Mouse (Mus musculus): ENCODE data around the gene Ubiad1. TPM values are rescaled to one million over a fixed set of nuclear protein-coding genes. Genes with fewer than 3 reads are reported as not detected.

Ubiad1 gene
- polyA plus RNA-seq, 1 experiment = 14.4 TPM

DNA sequence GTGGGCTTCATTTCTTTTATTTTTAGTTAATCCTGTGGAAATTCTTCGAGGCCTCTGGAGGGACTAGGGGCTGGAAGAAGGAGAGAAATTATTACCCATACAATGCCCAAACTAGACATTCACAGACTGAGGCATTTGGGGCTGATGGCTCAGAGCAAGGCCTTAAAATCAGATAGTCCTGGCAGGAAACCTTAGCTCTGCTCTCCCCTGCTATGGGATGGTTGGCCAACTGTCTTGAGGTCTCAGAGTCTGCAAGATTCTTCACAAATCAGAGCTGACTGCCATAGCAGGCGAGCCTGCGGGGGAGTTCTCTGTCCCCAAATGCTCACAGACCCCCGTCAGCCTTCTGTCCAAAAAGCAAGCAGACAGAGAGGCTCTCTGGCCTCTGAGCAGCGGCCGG, 27.0 kb downstream of the Ubiad1 start:
- Histone ChIP-seq H3K27ac (ENCODE audit: insufficient read depth, low read length) (no peak overlapping the region), H3K4me1 (ENCODE audit: control insufficient read depth, insufficient read depth, low read length) (no peaks in the 10 kb centered on the region), H3K4me3 (ENCODE audit: insufficient read depth, low read length) (no peak overlapping the region)
- TF ChIP-seq CTCF (IDR thresholded peaks at IDR 0.05; ENCODE audit: borderline replicate concordance, insufficient read depth, low read length) = no peak
- TF ChIP-seq POLR2A (IDR thresholded peaks at IDR 0.05; ENCODE audit: low read depth, low read length) = no peak

GRCm38 (mm10) chr4:148417074-148417526, 27.5 kb downstream of the Ubiad1 start:
- TF ChIP-seq POLR2A (IDR thresholded peaks at IDR 0.05; ENCODE audit: low read depth, low read length) = no peak
- TF ChIP-seq CTCF (IDR thresholded peaks at IDR 0.05; ENCODE audit: borderline replicate concordance, insufficient read depth, low read length) = no peak
- Histone ChIP-seq H3K4me1 (ENCODE audit: control insufficient read depth, insufficient read depth, low read length) (no peaks in the 10 kb centered on the region), H3K27ac (ENCODE audit: insufficient read depth, low read length) (no peak overlapping the region), H3K4me3 (ENCODE audit: insufficient read depth, low read length) (no peak overlapping the region)

DNA sequence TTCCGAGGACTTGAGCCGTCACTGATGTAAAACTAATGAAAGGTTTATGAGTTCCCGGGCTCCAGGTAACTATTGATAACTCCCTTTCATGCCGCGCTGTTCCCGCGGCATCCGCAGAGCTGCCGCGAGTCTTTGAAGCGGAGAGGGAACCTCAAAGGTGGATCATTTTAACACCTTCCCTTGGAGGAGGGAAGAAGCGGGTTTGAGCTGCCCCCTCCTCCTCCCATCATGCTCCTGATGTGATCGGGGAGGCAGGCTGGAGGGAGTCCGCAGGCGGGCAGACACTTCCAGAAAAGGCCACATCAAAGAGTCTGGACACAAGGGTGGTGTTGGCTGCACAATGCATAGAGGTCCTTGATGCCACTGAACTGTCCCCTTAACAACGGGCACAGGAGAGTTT, 29.0 kb downstream of the Ubiad1 start:
- Histone ChIP-seq H3K4me1 (ENCODE audit: control insufficient read depth, insufficient read depth, low read length) (no peaks in the 10 kb centered on the region), H3K27ac (ENCODE audit: insufficient read depth, low read length) (no peak overlapping the region), H3K4me3 (ENCODE audit: insufficient read depth, low read length) (no peak overlapping the region)
- TF ChIP-seq POLR2A (IDR thresholded peaks at IDR 0.05; ENCODE audit: low read depth, low read length) (no peak), CTCF (IDR thresholded peaks at IDR 0.05; ENCODE audit: borderline replicate concordance, insufficient read depth, low read length) (no peak)

DNA sequence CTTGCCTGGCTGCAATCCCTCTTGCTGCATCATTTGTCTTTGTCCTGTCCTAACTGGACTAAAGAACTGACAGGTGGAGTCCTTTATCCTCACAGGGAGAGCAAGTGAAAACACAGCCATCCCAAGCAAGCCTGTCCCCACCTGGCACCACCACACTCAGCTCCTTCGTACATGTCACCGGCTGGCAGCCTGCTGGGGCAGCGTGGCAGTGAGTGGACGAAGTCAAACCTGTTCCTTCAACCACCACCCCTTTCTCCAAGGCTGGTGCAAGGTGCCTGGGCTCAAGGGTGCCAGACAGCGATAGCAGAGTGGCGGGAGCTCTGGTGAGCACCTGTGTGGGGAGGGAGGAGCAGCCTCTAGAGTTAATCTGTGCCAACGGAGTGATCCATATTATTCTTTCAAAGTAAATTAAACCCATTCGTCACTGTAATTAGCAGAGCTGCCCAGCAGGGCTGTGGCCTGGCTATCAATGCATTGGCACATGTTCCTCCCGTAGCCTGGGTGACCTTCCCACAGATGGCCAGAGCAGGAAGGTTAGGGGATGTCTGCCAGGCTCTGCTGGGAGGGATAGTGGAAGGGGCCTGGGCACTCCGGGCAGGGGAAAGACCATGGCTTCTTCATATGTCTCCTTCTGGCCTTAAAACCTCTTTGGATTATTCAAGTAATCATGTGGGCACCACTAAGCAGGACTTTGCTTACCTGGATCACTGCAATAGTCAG, 36.2 kb downstream of the Ubiad1 start:
- no peak for TF ChIP-seq CTCF (IDR thresholded peaks at IDR 0.05; ENCODE audit: borderline replicate concordance, insufficient read depth, low read length)
- TF ChIP-seq POLR2A (IDR thresholded peaks at IDR 0.05; ENCODE audit: low read depth, low read length) = no peak
- Histone ChIP-seq H3K4me1 (ENCODE audit: control insufficient read depth, insufficient read depth, low read length) (no peaks in the 10 kb centered on the region; the same call in 1 of the 2 replicates), H3K4me3 (ENCODE audit: insufficient read depth, low read length) (no peak overlapping the region), H3K27ac (ENCODE audit: insufficient read depth, low read length) (no peak overlapping the region)

DNA sequence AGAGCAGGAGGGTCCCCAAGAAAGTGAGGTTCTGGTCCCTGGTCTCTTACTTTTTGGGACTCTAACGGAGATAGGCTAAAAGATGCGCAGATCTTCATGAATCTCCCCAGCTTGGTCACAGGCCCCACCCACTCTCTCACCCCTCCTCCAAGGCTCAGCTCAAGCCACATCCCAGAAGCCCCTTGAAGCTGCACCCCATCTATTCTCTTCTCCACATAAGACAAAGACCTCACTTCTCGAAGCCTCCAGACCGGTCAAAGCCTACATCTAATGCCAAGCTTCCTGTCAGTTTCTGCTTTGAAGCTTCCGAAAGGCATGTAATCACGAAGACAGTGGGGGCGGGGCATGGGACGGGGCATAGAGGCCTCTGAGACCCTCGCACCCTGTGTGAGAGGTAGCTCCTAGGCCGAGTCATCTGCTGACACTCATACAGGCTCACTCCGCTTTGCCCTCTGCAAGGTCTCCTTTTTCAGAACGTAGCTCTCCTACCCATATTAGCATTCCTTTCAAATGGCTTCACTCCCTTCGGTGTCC, 39.2 kb downstream of the Ubiad1 start:
- H3K27ac ChIP-seq (ENCODE audit: insufficient read depth, low read length) = no peak overlapping the region
- no peaks in the 10 kb centered on the region; the same call in 1 of the 2 replicates for H3K4me1 ChIP-seq (ENCODE audit: control insufficient read depth, insufficient read depth, low read length)
- no peak overlapping the region for H3K4me3 ChIP-seq (ENCODE audit: insufficient read depth, low read length)
- TF ChIP-seq POLR2A (IDR thresholded peaks at IDR 0.05; ENCODE audit: low read depth, low read length) (no peak), CTCF (IDR thresholded peaks at IDR 0.05; ENCODE audit: borderline replicate concordance, insufficient read depth, low read length) (no peak)

DNA sequence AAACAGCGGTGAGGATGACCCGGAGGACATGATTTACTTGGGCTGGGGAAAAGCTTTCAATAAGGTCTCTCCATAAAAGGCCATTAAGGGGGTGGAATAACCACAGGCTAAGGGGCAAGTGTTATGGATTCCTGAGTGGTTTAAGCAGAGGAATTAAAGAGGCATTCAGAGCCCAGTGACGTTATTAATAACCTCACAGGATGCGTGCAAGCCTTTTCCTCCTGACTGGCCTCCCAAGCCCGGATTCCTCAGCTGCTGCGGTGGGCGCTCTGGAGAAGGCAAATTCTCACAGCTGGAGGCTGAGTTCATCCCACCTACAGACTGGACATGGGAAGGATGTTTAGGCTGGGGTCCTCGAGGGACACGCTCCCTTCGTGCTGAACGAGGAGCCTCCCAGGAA, 39.8 kb downstream of the Ubiad1 start:
- Histone ChIP-seq H3K4me1 (ENCODE audit: control insufficient read depth, insufficient read depth, low read length) (no peaks in the 10 kb centered on the region; the same call in 1 of the 2 replicates), H3K4me3 (ENCODE audit: insufficient read depth, low read length) (no peak overlapping the region), H3K27ac (ENCODE audit: insufficient read depth, low read length) (no peak overlapping the region)
- TF ChIP-seq POLR2A (IDR thresholded peaks at IDR 0.05; ENCODE audit: low read depth, low read length) = no peak
- TF ChIP-seq CTCF (IDR thresholded peaks at IDR 0.05; ENCODE audit: borderline replicate concordance, insufficient read depth, low read length) = no peak

DNA sequence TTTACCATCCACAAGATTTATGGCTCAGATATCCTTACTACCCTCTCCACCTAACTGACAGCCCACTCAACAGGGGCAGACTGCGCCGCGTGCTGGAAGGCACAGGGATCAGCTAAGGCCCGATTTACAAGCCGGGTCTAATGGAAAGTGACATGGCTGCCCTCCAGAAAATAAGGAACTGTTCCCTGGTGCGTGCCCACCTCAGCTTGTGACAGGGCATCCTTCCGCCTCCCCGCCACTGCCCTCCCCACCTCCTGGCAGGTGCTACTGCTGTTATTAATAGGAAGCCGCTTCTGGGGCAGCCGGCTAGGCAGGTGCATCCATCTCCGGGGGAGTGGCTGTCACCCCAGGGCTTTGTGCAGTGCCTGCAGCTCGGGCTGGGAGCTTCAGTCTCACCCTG, 41.2 kb downstream of the Ubiad1 start:
- TF ChIP-seq CTCF (IDR thresholded peaks at IDR 0.05; ENCODE audit: borderline replicate concordance, insufficient read depth, low read length) = no peak
- TF ChIP-seq POLR2A (IDR thresholded peaks at IDR 0.05; ENCODE audit: low read depth, low read length) = no peak
- Histone ChIP-seq H3K27ac (ENCODE audit: insufficient read depth, low read length) (no peak overlapping the region), H3K4me3 (ENCODE audit: insufficient read depth, low read length) (no peak overlapping the region), H3K4me1 (ENCODE audit: control insufficient read depth, insufficient read depth, low read length) (no peaks in the 10 kb centered on the region; the same call in 1 of the 2 replicates)

DNA sequence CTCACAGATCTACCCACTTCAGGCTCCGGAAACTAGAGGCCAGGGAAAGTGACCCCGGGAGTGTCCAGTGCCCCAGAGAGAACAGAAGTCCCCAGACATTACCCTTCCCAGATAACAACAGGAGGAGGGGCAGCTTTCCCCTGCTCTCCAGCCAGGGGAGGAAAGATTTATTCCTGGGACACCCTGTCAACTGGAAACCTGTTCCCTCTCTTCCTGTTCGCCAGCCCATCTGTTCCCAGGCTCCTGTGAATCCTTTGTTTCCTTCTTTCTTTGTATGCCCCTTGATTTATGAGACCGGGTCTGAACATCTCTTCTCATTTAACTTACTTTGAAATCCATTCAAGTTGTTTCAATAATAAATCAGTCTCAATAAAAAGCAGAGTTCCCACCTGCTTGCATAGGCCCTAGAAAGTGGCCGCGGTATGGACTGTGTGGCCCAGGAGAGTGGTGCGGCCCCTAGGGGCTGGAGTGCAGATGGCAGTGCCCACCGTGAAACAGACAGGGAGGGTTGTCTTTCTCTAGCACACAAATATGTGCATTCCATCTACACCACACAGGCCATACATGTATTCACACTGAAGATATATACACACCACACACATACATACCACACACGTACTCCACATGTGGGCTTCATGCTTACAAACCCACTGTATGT, 45.0 kb downstream of the Ubiad1 start:
- Histone ChIP-seq H3K4me1 (ENCODE audit: control insufficient read depth, insufficient read depth, low read length) (no peaks in the 10 kb centered on the region), H3K4me3 (ENCODE audit: insufficient read depth, low read length) (no peak overlapping the region), H3K27ac (ENCODE audit: insufficient read depth, low read length) (no peak overlapping the region)
- no peak for TF ChIP-seq POLR2A (IDR thresholded peaks at IDR 0.05; ENCODE audit: low read depth, low read length)
- no peak for TF ChIP-seq CTCF (IDR thresholded peaks at IDR 0.05; ENCODE audit: borderline replicate concordance, insufficient read depth, low read length)

GRCm38 (mm10) chr4:148397531-148398287, 46.9 kb downstream of the Ubiad1 start:
- Histone ChIP-seq H3K4me3 (ENCODE audit: insufficient read depth, low read length) (no peak overlapping the region), H3K27ac (ENCODE audit: insufficient read depth, low read length) (no peak overlapping the region), H3K4me1 (ENCODE audit: control insufficient read depth, insufficient read depth, low read length) (no peaks in the 10 kb centered on the region)
- TF ChIP-seq CTCF (IDR thresholded peaks at IDR 0.05; ENCODE audit: borderline replicate concordance, insufficient read depth, low read length) (no peak), POLR2A (IDR thresholded peaks at IDR 0.05; ENCODE audit: low read depth, low read length) (no peak)

Measured in embryonic fibroblast, embryonic 13.5 days (primary cell).